Mouse (Mus musculus) midbrain, embryonic 16.5 days (tissue): ENCODE results near the gene Gm49368. TPM values are rescaled to one million over a fixed set of nuclear protein-coding genes. Genes with fewer than 3 reads are reported as not detected.
"Not testable (repeated sequence)": the region's sequence is repeated elsewhere in the genome, so short reads cannot be mapped to it uniquely, and the experiment has no call there.

Source experiments
- ATAC-seq: fragments of 200-750 bp; cut with Nextera tagmentation; 2 replicates; pipeline ENCODE4 v1.8.0; 2017; ENCODE audit warnings: moderate TSS enrichment
- H3K27ac ChIP-seq: fragments of 300-500 bp; sonication (generic); 2 replicates; pipeline ENCODE4 v1.5.1; 2014; ENCODE audit warnings: mild to moderate bottlenecking, low read length, mixed read lengths
- H3K27me3 ChIP-seq: fragments of 300-500 bp; sonication (generic); 2 replicates; pipeline ENCODE4 v1.6.1; 2014; ENCODE audit warnings: low read depth, low read length, mixed read lengths; ENCODE audit not compliant: control insufficient read depth, insufficient read depth
- H3K36me3 ChIP-seq: fragments of 300-500 bp; sonication (generic); 2 replicates; pipeline ENCODE4 v1.6.1; 2014; ENCODE audit warnings: mild to moderate bottlenecking, low read length, moderate library complexity, mixed read lengths; ENCODE audit not compliant: control insufficient read depth, insufficient read depth
- H3K4me1 ChIP-seq: fragments of 300-500 bp; sonication (generic); 2 replicates; pipeline ENCODE4 v1.6.1; 2014; ENCODE audit warnings: mild to moderate bottlenecking, low read length, mixed read lengths; ENCODE audit not compliant: control insufficient read depth, insufficient read depth
- H3K4me2 ChIP-seq: fragments of 300-500 bp; sonication (generic); 2 replicates; pipeline ENCODE4 v1.6.1; 2014; ENCODE audit warnings: mild to moderate bottlenecking, low read length, mixed read lengths
- H3K4me3 ChIP-seq: fragments of 300-500 bp; sonication (generic); 2 replicates; pipeline ENCODE4 v1.5.1; 2014; ENCODE audit warnings: low read depth, mild to moderate bottlenecking, low read length, moderate library complexity, mixed read lengths
- H3K9ac ChIP-seq: fragments of 300-500 bp; sonication (generic); 2 replicates; pipeline ENCODE4 v1.6.1; 2014; ENCODE audit warnings: low read depth, low read length, mixed read lengths
- H3K9me3 ChIP-seq: fragments of 300-500 bp; sonication (generic); replicated peaks from 2 replicates; pipeline ENCODE4 v1.6.1; 2014; ENCODE audit warnings: mild to moderate bottlenecking, low read length, mixed read lengths; ENCODE audit not compliant: control insufficient read depth, poor library complexity, severe bottlenecking
- WGBS: fragments of 180-500 bp; shearing (Covaris S2); extraction: QIAGEN DNeasy Blood & Tissue Kit; methylation state at CpG from one replicate; pipeline ENCODE4 v1.1.7; 2014; 5-methylcytosine and 5-hydroxymethylcytosine counted together
- polyA plus RNA-seq: library from polyadenylated mRNA; unstranded; fragments of >200 nt; fragmentation: Nextera tagmentation; extraction: Ambion mirVana; gene quantifications from 2 replicates; pipeline ENCODE4 v1.2.1, GENCODE M21; 2015

The Gm49368 gene
- polyA plus RNA-seq = not detected in 2 replicates

- 93% methylated on average over 7 of the region's 7 CpGs for WGBS
- Histone ChIP-seq H3K4me3 (no peak within 1 kb of the TSS), H3K9ac (no peak within 1 kb of the TSS), H3K4me1 (no peaks in the 10 kb centered on the region), H3K27me3 (no peaks in the 10 kb centered on the region), H3K4me2 (no peak within 1 kb of the TSS), H3K27ac (no peak within 1 kb of the TSS), H3K9me3 (no peaks in the 10 kb centered on the region), H3K36me3 (no peaks in the 10 kb centered on the region)
- no peak for ATAC-seq
Observed at GRCm38 (mm10) chr7:128062456-128062855, at the start of gene Gm49368, which contains the start of gene Itgam. Gm49368 (plus strand) TSS chr7:128062683. Itgam (plus strand) TSS chr7:128062640.

GRCm38 (mm10) chr7:128013116-128013515 lies 49.4 kb upstream of the Gm49368 start:
- no peak overlapping the region for H3K4me2 ChIP-seq
- ATAC-seq = no peak
- H3K9me3 ChIP-seq = no peaks in the 10 kb centered on the region
- H3K4me1 ChIP-seq = no peaks in the 10 kb centered on the region
- H3K27me3 ChIP-seq = no peaks in the 10 kb centered on the region
- WGBS = 94% methylated on average over 13 of the region's 13 CpGs
- no peak overlapping the region for H3K27ac ChIP-seq
- no peaks in the 10 kb centered on the region for H3K36me3 ChIP-seq
- no peak overlapping the region for H3K9ac ChIP-seq
- no peak overlapping the region for H3K4me3 ChIP-seq

GRCm38 (mm10) chr7:128016134-128016533 lies 46.3 kb upstream of the Gm49368 start:
- H3K4me1 ChIP-seq, H3K9me3 ChIP-seq, H3K27ac ChIP-seq, ATAC-seq, H3K4me3 ChIP-seq, H3K36me3 ChIP-seq, H3K9ac ChIP-seq, H3K27me3 ChIP-seq, H3K4me2 ChIP-seq: not testable (repeated sequence)
- 91% methylated on average over 5 of the region's 5 CpGs for WGBS

- no peak overlapping the region for H3K27ac ChIP-seq
- WGBS = 90% methylated on average over 6 of the region's 6 CpGs
- H3K4me1 ChIP-seq = no peaks in the 10 kb centered on the region
- no peaks in the 10 kb centered on the region for H3K9me3 ChIP-seq
- no peaks in the 10 kb centered on the region for H3K36me3 ChIP-seq
- H3K9ac ChIP-seq = no peak overlapping the region
- ATAC-seq = no peak
- H3K4me2 ChIP-seq = no peak overlapping the region
- H3K4me3 ChIP-seq = no peak overlapping the region
- H3K27me3 ChIP-seq = no peaks in the 10 kb centered on the region
Observed at GRCm38 (mm10) chr7:128016650-128017049, 45.8 kb upstream of the Gm49368 start.

- Histone ChIP-seq H3K36me3 (no peaks in the 10 kb centered on the region), H3K27me3 (no peaks in the 10 kb centered on the region), H3K9me3 (no peaks in the 10 kb centered on the region), H3K4me2 (no peak overlapping the region), H3K9ac (no peak overlapping the region), H3K4me3 (no peak overlapping the region), H3K27ac (no peak overlapping the region), H3K4me1 (no peaks in the 10 kb centered on the region)
- WGBS = 82% methylated on average over 3 of the region's 3 CpGs
- no peak for ATAC-seq
Observed at GRCm38 (mm10) chr7:128018275-128018674, 44.2 kb upstream of the Gm49368 start.

- no peaks in the 10 kb centered on the region for H3K27me3 ChIP-seq
- H3K27ac ChIP-seq = no peak overlapping the region
- H3K36me3 ChIP-seq = no peaks in the 10 kb centered on the region
- H3K9ac ChIP-seq = no peak overlapping the region
- no peak for ATAC-seq
- H3K4me1 ChIP-seq = no peaks in the 10 kb centered on the region
- no peaks in the 10 kb centered on the region for H3K9me3 ChIP-seq
- WGBS = 82% methylated on average over 2 of the region's 2 CpGs
- H3K4me2 ChIP-seq = no peak overlapping the region
- no peak overlapping the region for H3K4me3 ChIP-seq
Observed at GRCm38 (mm10) chr7:128019187-128019586, 43.3 kb upstream of the Gm49368 start.

GRCm38 (mm10) chr7:128022974-128023373 lies 39.5 kb upstream of the Gm49368 start:
- H3K9me3 ChIP-seq = no peaks in the 10 kb centered on the region

GRCm38 (mm10) chr7:128023565-128023964 lies 38.9 kb upstream of the Gm49368 start:
- H3K9me3 ChIP-seq = no peaks in the 10 kb centered on the region
- ATAC-seq = no peak
- no peaks in the 10 kb centered on the region for H3K27me3 ChIP-seq
- H3K4me1 ChIP-seq = no peaks in the 10 kb centered on the region
- no peak overlapping the region for H3K9ac ChIP-seq
- 95% methylated on average over 4 of the region's 4 CpGs for WGBS
- H3K4me3 ChIP-seq = no peak overlapping the region
- H3K36me3 ChIP-seq = no peaks in the 10 kb centered on the region
- no peak overlapping the region for H3K27ac ChIP-seq
- no peak overlapping the region for H3K4me2 ChIP-seq

More at GRCm38 (mm10) chr7:128022974-128023373, 39.5 kb upstream of the Gm49368 start:
- no peaks in the 10 kb centered on the region for H3K27me3 ChIP-seq
- no peak for ATAC-seq
- H3K4me2 ChIP-seq = no peak overlapping the region
- no peak overlapping the region for H3K9ac ChIP-seq
- no peaks in the 10 kb centered on the region for H3K36me3 ChIP-seq
- no peaks in the 10 kb centered on the region for H3K4me1 ChIP-seq
- H3K4me3 ChIP-seq = no peak overlapping the region
- WGBS = 68% methylated on average over 8 of the region's 8 CpGs
- no peak overlapping the region for H3K27ac ChIP-seq

GRCm38 (mm10) chr7:128024364-128024763 lies 38.1 kb upstream of the Gm49368 start:
- Histone ChIP-seq H3K27ac (no peak overlapping the region), H3K9me3 (no peaks in the 10 kb centered on the region), H3K9ac (no peak overlapping the region), H3K4me3 (no peak overlapping the region), H3K27me3 (no peaks in the 10 kb centered on the region), H3K4me1 (no peaks in the 10 kb centered on the region), H3K4me2 (no peak overlapping the region), H3K36me3 (no peaks in the 10 kb centered on the region)
- WGBS = 92% methylated on average over 9 of the region's 9 CpGs
- ATAC-seq = no peak
